Mouse (Mus musculus) layer of hippocampus, adult 9-11 months (tissue): ENCODE results near the gene Stag1.
"Not testable (repeated sequence)": the region's sequence is repeated elsewhere in the genome, so short reads cannot be mapped to it uniquely, and the experiment has no call there.

Experiments
- DNase-seq: peaks from one replicate; pipeline ENCODE4 v3.0.0; 2022

Gene Stag1

DNA sequence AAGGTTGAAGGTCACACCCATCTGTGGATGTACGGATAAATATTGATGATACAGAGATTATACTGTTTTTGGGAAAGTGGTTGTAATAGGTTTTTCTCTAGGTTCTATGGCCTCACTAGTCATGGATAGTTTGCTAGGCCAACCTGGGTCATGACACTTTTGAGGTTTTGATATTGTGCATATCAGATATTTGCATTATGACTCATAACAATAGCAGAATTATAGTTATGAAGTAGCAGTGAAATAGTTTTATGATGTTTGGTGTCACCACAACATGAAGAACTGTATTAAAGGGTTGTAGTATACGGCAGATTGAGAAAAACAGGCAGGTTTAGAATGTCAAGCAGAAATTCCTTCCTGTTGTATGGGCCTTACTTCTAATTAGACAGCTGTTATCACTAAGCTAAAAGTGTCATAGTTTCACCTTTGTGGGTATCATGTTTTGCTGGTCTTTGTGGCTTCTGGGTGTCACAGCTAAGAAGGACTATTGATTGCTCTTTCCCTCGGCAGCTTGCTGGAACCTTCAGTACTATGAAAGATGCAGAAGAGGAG is 92.2 kb downstream of the Stag1 start:
- DNase-seq, result no peak

DNA sequence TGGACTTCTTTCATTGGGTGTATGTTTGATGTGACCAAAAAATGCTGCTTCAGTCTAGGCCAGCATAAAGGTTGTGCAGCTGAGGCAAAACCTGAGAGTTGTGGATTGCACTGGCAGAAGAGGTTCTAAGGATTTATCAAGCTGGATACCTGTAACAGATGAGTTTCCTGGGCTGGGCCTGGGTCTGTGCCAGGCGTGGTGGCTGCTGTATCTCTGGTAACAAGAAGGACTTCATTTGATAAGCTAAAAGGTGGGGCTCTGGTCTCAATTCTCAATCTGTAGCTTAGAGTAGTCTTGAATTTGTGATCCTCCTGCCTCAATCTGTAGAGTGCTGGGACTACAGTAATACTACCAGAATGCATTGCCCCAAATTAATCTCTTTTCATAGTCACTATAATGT is 94.6 kb downstream of the Stag1 start:
- DNase-seq, result no peak

DNA sequence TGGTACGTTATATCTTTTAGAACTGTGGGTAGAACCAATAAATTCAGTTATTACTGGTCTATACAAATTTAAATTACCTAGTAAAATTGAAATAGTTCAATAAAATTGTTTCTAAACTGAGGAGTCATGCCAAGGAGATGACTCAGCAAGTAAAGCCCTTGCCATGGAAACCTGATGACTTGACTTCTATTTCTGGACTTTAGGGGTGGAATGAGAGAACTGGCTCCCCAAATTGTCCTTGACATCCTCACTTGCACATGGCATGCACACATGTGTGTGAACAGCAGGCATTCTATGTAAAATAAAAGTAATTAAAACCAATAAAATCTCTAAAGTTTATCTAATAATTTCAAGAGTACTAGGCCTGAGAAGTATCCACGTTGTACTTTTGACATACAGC is 98.9 kb downstream of the Stag1 start:
- peak; percentile 35 for DNase-seq

DNA sequence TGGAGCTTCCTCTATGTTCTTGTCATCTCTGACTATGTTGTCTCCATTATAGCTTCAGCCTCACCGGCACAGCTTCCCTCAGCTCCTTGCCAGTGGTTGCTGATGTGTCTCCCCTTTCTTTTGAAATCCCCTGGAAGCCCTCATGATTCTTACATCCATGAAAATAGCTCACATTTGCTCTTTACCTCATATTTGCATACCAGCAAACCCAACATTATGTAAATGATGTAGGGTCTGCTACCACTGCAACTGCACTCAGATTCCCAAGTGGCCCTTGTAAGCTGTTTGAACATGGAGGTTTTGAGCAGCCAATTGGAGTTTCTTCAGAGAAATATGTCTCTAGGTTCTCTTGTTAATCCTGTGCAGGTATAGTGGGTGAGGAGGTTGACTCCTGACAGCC is 110.0 kb downstream of the Stag1 start:
- no peak for DNase-seq

DNA sequence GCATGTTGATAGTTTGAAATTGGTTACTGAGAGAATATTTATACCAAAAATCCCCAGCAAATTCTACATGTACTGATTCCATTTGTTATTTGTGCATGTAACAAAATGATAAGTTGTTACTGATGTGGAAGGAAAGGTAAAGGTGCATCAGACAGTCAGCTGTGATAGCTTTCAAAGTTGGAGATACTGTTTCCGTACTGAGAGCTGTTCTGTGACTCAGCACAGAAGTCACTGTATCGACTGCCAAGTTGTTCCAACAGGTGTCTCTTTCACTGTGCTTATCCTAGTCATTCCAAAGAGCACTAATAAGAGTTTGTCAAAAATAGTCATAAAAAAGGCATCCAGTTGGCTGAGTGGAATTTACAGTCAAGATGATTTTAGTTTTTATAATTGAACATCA is 114.1 kb downstream of the Stag1 start:
- DNase-seq, result peak; percentile 21

DNA sequence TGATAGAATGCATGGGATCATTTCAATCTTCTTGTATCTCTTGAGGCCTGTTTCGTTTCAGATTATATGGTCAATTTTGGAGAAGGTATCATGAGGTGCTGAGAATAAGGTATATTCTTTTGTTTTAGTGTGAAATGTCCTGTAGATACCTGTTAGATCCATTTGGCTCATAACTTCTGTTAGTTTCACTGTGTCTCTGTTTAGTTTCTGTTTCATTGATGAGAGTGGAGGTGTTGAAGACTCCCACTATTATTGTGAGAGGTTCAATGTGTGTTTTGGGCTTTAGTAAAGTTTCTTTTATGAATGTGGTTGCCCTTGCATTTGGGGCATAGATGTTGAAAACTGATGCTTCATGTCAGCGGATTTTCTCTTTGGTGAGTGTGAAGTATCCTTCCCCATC is 127.2 kb downstream of the Stag1 start:
- not testable (repeated sequence) for DNase-seq

DNA sequence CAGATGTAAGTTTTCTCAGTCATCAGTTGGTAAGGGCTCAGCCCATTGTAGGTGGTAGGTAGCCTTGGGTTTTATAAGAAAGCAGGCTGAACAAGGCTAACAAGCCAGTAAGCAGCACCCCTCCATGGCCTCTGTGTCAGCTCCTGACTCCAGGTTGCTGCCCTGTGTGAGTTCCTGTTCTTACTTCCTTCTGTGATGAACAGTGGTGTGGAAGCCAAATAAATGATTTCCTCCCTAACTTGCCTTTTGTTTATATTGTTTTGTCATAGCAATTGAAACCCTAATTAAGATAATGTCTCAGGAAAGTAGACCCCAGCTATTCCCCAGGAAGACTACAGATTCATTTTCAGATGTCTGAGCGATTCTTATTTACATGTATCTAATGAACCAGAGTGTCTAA is 134.2 kb downstream of the Stag1 start:
- DNase-seq, result no peak

DNA sequence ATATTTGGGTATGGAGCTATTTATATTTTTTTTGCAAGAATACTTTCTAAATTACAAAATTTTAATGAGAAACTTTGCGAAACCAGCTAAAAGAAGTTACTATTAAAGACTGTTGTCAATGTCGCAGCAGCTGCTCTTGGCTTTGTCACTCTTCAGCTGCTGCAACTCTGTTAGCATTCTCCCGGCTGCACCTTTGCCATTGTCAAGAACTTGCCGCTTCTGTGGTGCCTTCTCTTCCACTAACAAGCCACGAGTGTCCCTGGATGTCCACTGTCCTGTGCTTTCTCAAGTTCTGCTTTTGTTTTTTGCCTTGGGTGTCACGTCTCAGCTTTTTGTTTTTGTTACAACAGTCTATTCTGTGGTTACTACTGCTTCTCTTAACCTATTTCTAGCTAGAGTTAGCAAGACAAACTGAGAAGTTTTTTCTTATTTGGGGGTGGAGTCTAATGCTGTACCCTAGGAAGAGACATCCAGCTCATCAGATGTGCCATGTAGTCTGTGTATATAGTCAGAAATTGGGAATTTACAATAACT is 136.4 kb downstream of the Stag1 start:
- DNase-seq, result no peak

DNA sequence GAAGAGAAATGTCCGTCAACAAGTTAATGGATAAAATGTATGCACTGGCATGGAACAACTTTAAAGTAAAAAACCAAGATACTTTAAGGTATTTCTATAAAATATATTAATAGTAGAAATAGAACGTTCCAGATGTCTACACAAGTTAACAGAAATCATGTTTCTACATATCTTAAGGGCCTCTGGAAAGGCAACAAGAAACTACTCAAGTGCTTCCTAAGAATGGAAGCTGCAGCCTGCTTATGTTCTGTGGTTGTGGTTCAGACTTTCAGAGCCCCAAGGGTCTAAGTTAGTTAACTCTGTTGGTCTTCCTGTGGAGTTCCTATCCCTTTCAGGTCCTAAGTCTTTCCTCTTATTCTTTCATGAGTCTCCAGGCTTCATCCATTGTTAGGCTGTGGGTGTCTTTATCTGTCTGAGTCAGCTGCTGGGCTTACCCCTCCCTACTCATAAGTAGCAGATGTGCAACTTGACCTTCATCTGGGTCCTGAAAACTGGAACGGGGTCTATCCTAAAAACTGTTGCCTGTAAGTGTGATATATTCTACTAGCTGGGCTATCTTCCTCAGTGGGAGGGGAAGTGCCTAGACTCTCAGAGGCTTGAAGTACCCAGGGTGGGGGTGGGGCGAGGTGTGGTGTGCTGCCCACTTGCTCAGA is 138.5 kb downstream of the Stag1 start:
- no peak for DNase-seq

DNA sequence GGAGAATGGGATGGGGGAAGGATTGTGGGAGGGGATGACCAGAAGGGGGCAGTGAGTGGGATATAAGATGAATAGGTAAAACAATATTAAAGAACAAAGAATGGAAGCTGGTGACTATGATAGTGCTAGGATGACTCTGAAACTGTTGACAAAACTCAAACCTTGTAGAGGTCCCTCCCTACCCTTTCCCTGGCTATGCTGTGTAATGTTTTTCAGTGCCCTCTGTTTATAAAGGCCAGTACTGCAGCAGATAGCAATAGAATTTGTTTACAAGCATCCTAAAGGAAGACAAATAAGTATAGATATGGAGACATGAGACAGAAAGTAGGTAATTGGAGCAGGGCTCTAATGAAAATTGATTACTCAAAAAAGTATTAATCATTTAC is 139.0 kb downstream of the Stag1 start:
- no peak for DNase-seq

DNA sequence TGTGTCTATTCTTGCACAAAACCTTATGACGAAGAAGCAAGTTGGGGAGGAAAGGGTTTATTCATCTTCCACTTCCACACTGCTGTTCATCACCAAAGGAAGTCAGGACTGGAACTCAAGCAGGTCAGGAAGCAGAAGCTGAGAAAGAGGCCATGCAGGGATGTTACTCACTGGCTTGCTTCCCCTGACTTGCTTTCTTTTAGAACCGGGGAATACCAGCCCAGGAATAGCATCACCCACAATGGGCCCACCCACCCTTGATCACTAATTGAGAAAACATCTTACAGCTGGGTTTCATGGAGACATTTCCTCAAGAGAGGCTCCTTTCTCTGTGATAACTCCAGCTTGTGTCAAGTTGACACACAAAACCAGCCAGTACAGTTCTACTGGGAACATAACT is 179.6 kb downstream of the Stag1 start:
- not testable (repeated sequence) for DNase-seq

DNA sequence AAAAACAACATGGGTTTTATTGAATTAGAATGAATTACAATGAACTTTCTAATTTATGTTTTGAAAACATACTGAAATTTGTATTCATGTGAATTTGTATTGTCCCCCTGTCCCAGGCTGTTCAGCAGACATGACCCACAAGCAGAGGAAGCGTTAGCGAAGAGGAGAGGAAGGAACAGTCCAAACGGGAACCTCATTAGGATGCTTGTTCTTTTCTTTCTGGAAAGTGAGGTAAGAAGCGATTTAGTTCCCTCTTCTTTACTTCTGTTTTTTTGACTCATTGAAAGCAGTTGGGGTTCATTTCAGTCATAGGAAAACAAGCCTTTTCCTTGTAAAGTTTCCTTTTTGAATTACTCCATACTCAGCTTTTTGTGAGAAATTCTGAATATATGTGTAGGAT is 268.4 kb downstream of the Stag1 start:
- DNase-seq, result no peak

DNA sequence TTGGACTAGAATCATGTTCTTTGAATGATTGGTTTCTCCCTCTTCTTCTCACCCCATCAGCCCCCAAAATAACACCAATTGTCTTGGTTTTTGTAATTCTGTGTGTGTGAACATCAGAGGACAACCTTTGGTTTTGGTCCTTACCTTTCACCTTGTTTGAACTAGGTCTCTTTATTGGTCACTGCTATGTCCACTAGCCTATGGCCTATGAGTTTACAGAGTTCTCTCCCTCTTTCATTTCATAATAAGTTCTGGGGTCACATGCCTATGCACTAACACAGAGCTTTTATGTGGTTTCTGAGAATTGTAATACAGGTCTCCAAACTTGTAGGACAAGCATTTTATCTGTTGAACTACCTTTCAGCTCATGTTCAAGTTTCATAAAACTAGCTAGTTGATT is 272.0 kb downstream of the Stag1 start:
- no peak for DNase-seq

DNA sequence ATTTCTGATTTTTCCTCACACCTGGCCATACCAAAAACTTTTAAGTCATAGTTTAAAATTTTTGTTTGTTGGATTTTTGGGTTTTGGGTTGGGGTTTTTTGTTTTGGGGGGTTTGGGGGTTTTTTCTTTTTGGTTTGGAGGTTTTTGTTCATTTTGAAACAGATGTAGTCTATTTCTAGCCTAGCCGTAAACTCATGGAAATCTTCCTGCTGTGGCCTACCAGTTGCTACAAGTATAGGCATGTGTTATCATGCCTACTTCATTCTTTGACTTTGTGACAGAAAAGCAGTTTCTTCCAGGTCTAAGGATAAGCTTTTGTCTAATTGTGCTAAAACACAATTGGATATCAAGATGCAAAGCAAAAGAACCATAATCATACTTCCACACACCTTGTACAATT is 298.5 kb downstream of the Stag1 start:
- DNase-seq, result no peak

DNA sequence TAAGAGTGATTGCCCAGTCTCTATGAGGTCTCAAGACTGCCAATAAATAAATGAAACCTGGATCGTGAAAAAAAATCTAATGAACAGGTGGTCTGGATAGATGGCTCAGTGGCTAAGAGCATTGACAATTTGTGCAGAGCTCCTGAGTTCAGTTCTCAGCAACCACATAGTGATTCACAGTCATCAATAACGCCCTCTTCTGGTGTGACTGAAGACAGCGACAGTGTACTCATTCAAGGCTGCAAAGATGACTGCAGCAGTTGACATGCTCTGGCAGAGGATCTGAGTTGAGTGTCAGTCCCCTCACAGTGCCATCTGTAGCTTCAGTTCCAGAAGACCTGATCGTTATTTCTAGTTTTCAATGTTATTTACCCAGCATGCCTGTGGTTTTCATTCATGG is 300.4 kb downstream of the Stag1 start:
- DNase-seq, result no peak

DNA sequence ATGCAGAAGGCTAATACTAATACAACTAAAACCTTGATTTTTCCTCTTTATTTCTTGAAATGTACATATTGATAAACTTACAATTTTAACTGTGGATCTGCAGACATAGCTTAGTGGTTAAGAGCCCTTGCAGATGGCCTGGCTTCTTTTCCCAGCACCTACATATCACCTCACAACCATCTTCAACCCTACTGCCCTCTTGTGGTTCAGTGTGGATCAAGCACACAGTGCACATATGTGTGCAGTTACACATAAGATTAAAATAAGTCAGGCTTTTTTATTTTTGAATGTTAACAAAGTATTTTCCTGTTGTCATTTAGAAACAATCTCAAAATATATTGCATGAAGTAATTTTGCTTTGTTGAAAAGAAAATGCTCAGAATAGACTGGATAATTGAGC is 312.8 kb downstream of the Stag1 start:
- DNase-seq, result no peak

DNA sequence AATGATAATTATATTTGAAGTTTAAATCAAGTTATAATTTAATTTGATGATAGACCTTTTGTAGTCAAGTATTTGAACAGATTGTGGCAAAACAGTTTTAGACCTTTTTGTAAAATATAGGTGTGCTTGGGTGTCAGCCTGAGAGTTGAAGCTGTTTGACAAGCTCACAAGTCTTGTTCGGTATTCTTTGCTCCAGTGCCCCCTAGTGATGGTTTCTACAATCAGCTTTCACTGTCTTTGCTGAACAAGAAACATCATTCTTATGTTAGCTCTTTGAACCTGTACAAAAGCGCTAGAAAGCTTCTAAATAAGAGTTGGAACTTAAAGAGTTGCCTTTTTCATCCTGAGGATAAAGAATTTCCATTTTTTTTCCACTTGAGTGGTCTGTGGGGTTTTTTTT is 319.5 kb downstream of the Stag1 start:
- DNase-seq, result peak; percentile 42

DNA sequence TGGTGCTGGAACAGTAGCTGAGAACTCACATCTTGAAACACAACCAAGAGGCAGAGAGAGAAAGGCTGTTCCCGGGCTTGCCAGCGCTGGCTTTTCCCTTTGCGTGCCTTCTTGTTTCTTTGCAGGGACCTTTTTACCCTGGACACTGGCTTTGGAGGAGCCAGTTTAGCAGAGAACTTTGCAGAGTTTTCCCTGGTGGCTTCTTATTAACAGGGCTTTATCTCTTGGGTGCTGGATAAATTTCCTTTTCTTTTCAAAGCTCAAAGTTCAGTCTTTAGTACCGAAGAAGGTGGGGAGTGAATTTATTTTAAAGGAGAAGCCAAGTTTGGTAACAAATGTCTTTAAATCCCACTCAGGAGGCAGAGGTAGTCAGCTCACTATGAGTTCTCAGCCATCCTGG is 329.0 kb downstream of the Stag1 start:
- no peak for DNase-seq

DNA sequence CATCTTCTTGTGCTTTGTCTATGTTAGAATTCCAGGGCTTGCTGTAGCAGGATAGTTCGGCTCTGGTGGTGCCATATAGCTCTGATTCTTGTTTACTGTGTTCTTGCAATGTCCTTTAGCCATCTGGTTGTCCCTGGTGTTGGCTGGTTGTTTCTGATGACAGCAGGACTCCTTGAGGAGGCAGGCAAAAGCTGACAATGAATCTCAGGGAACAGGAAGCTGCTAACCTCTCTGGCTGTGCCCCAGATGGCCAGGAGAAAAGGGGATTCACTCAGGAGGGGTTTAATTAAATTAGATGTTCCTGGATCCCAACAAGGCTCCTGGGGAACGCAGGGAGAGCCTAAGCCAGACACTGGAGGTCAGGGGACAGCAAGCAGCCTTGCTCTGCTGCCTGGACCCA is 344.4 kb downstream of the Stag1 start:
- DNase-seq, result peak; percentile 9

DNA sequence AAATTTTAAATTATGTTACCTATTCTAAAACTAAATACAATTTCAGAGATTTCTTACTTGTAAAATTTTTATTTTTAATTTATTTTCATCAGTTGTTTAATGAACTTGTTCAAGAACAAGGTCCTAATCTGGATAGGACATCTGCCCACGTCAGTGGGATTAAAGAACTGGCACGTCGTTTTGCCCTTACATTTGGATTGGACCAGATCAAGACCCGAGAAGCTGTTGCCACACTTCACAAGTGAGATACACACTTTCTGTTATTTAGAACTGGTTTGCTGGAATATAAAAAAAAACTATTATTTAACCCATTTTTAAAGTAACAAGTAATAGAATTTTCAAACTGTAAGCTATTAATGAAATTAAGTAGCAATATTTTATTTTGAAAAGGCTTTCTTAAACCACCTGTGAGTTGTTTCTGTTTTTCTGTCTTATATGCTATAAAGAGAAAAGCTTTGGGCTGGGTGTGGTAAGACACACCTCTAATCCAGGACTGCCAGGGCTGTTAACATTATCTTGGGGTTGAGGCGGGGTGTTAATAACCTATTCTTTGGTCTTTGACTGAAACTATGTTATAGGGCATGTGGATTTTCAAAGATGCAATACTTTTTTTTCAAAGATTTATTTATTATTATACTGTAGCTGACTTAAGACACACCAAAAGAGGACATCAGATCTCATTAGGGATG is 347.2 kb downstream of the Stag1 start:
- DNase-seq, result no peak

DNA sequence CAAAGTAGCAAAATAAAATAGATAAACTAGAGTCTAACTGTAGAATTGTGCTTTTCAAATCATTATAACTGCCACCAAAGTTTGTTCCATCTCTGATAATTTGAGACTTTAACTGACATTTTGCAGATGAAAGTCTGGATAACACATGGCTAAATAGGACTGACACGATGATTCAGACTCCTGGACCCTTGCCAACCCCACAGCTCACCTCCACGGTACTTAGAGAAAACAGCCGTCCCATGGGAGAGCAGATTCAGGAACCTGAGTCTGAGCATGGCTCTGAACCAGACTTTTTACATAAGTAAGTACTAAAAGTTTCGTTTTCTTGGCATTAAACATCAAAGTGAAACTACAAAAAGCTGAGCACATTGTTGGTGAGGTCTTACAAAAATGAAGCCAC is 353.9 kb downstream of the Stag1 start:
- DNase-seq, result no peak

DNA sequence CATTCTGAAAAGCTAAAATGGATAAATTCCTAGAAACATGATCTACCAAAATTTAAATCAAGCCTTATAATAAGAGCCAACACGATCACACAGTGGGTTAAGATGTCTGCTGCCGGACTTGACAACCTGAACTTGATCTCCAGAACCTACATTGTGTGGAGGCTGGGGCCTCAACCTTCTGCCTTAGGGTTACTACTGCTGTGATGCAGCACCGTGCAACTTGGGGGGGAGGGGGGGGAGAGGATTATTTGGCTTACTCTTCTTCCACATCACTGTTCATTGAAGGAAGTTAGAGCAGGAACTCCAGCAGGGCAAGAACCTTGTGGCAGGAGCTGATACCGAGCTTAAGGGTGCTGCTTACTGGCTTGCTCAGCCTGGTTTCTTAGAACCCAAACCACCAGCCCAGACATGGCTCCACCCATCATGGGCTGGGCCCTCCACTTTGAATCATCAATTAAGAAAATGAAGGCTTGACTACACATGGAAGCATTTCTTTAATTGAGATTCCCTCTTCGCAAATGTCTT is 365.4 kb downstream of the Stag1 start:
- no peak for DNase-seq

DNA sequence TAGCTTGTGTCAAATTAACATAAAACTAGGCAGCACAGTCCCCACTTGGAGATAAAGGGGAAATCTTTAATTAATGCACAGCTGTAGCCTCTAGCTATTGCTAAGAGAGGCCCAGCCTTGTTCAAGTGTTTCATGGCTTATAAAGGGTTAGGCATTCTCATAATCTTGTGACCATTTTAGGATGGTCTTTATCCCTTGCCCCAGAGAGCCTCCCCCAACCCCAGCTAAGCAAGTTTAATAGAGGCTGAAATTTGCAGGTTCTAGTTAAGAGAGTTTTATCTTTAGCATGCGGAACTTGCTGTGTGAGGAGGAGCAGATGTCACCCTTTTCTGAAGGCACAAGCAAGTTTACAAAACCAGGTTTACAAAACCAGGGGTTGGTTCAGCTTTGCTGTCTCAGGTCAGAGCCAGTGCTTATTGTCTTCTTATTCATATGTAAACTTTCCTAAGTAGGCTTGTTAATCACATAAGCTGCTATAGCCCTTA is 365.9 kb downstream of the Stag1 start:
- DNase-seq, result no peak

DNA sequence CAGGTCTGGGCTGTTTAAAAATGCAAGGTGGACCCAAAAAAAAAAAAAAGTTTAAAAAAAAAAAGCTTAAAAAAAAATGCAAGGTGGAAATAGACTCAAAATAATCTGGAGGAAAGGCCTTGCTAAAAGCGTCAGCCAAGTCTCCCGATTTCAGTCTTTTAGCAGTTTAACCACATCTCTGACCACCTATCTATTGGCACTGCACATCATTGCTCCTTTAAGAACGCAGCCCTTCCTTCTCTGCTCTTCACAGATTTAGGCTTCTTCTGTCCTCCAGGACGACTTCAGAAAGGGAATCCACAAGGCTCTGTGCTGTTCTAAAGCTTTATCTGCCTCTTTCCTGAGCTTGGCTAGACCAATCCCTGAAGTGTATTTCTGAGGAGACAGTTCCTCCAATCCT is 366.5 kb downstream of the Stag1 start:
- no peak for DNase-seq
